21 mouse cellular contexts compared by ENCODE assay signal in genomic region chr10:88212644-88213043, GRCm38 (mm10). TPM values are rescaled to one million over a fixed set of nuclear protein-coding genes. Genes with fewer than 3 reads are reported as not detected.
A peak's percentile ranks its signal among the peaks of the same experiment; 100 is the strongest.
DNase-seq lines count a peak whose midpoint lies in the region; ATAC-seq and TF ChIP-seq lines count a peak whose summit lies in the region.
"Had no signal": no experiment of that assay in that cellular context is flagged by ENCODE, and none has a peak within 500 bp of the region (broad histone marks: within the 10 kb centered on the region; RNA-seq: fewer than 3 reads in every experiment).

No protein-coding gene starts in this region.

- no peak for TF ChIP-seq POLR2A in thymus, adult 2 months (IDR thresholded peaks at IDR 0.05; ENCODE audit: control insufficient read depth, extremely low read depth, insufficient read depth, low read length, poor library complexity)

- TF ChIP-seq CTCF in layer of hippocampus, adult 2 months (conservative IDR thresholded peaks at IDR 0.05) = peak; percentile 35
- TF ChIP-seq CTCF in thymus, adult 2 months (IDR thresholded peaks at IDR 0.05; ENCODE audit: borderline replicate concordance, control insufficient read depth, extremely low read depth, insufficient read depth, low read length, poor library complexity) = no peak

- no peak overlapping the region for H3K4me2 ChIP-seq in hindbrain, embryonic 12.5 days (replicated peaks)
- H3K4me2 ChIP-seq: embryonic facial prominence, embryonic 13.5 days; embryonic facial prominence, embryonic 15.5 days; forebrain, embryonic 12.5 days had no signal

- ATAC-seq in megakaryocyte progenitor cell, adult 5-6 weeks (replicated peaks; ENCODE audit: poor library complexity) = peak; percentile 54; the same call in 1 of the 2 replicates
- no peak for ATAC-seq in hindbrain, embryonic 12.5 days (ENCODE audit: low FRiP score)
- ATAC-seq: forebrain, embryonic 14.5 days; forebrain, embryonic 16.5 days had no signal

- no peak overlapping the region for H3K9ac ChIP-seq in hindbrain, embryonic 12.5 days
- H3K9ac ChIP-seq: embryonic facial prominence, embryonic 13.5 days; embryonic facial prominence, embryonic 15.5 days; forebrain, embryonic 12.5 days had no signal

- no peaks in the 10 kb centered on the region for H3K27me3 ChIP-seq in hindbrain, embryonic 12.5 days
- H3K27me3 ChIP-seq in thymus, adult 2 months (ENCODE audit: control insufficient read depth, insufficient read depth, low read length) = no peaks in the 10 kb centered on the region
- H3K27me3 ChIP-seq: embryonic facial prominence, embryonic 13.5 days; embryonic facial prominence, embryonic 15.5 days; forebrain, embryonic 12.5 days had no signal

- peak in 1 of 2 experiments; percentile 19 for DNase-seq in layer of hippocampus, adult 2 months (ENCODE audit: low spot score in 2 of 2)
- no peak for DNase-seq in layer of hippocampus, postnatal 25 days (ENCODE audit: extremely low spot score in 1 of 2, low spot score in 1 of 2)
- no peak for DNase-seq in thymus, adult 2 months
- DNase-seq: adrenal gland, adult 2 months; adrenal gland, postnatal 10 days; adrenal gland, postnatal 25 days; cerebellum, adult 11-12 months; cerebellum, adult 8-10 months; cerebellum, adult 9-11 months; cerebellum, postnatal 14 days; cerebellum, postnatal 36 days; embryo, embryonic 11 days had no signal

- peaks cover 10% of the 10 kb centered on the region; the same call in 1 of the 2 replicates for H3K36me3 ChIP-seq in hindbrain, embryonic 12.5 days
- H3K36me3 ChIP-seq in thymus, adult 2 months (ENCODE audit: control insufficient read depth, insufficient read depth, low read length) = 0 out of 2 replicates have a peak, but pooled peaks cover 5% of the 10 kb centered on the region

- 93% methylated on average over 5 of the region's 5 CpGs for WGBS in hindbrain, embryonic 12.5 days
- 96% methylated on average over 5 of the region's 5 CpGs for WGBS in thymus, adult 2 months

- H3K27ac ChIP-seq in layer of hippocampus, adult 2 months = no peak overlapping the region
- no peak overlapping the region for H3K27ac ChIP-seq in hindbrain, embryonic 12.5 days
- no peak overlapping the region for H3K27ac ChIP-seq in thymus, adult 2 months (ENCODE audit: control insufficient read depth, insufficient read depth, low read length)
- H3K27ac ChIP-seq: embryonic facial prominence, embryonic 13.5 days; embryonic facial prominence, embryonic 15.5 days; forebrain, embryonic 10.5 days; forebrain, embryonic 12.5 days had no signal

- H3K9me3 ChIP-seq in hindbrain, embryonic 12.5 days (replicated peaks) = no peaks in the 10 kb centered on the region
- H3K9me3 ChIP-seq: embryonic facial prominence, embryonic 13.5 days; embryonic facial prominence, embryonic 15.5 days; forebrain, embryonic 10.5 days; forebrain, embryonic 12.5 days had no signal

- no peak overlapping the region for H3K4me3 ChIP-seq in layer of hippocampus, adult 2 months
- H3K4me3 ChIP-seq in hindbrain, embryonic 12.5 days = no peak overlapping the region
- H3K4me3 ChIP-seq in thymus, adult 2 months (ENCODE audit: control insufficient read depth, insufficient read depth, low read length) = no peak overlapping the region
- H3K4me3 ChIP-seq: embryonic facial prominence, embryonic 13.5 days; embryonic facial prominence, embryonic 15.5 days; erythroblast, embryonic 14.5 days; forebrain, embryonic 10.5 days; forebrain, embryonic 12.5 days had no signal

- no peaks in the 10 kb centered on the region for H3K4me1 ChIP-seq in hindbrain, embryonic 12.5 days
- no peaks in the 10 kb centered on the region for H3K4me1 ChIP-seq in thymus, adult 2 months (replicated peaks; ENCODE audit: control insufficient read depth, insufficient read depth, low read length)
- H3K4me1 ChIP-seq: embryonic facial prominence, embryonic 15.5 days; forebrain, embryonic 10.5 days; forebrain, embryonic 12.5 days had no signal

RNA-seq across cellular contexts. Expression of gene Washc3, which starts 11.8 kb away (rescaled TPM):
- 10 to 100 TPM; 23.8 to 26.8 TPM for total RNA-seq in layer of hippocampus, adult 2 months (2021)
- total RNA-seq in layer of hippocampus, postnatal 25 days (2021) = 10 to 100 TPM; 25.5 to 27.1 TPM
- 90.1 and 96.6 TPM in 2 replicates for total RNA-seq in megakaryocyte progenitor cell, adult 5-6 weeks (2015)
- total RNA-seq in megakaryocyte progenitor cell, adult 5-6 weeks (2017) = 38.7 and 50.3 TPM in 2 replicates
- 43.3 and 45.8 TPM in 2 replicates for polyA plus RNA-seq in hindbrain, embryonic 12.5 days (2016; fragmentation: Nextera tagmentation; extraction: Ambion mirVana)
- 15.0 and 19.8 TPM in 2 replicates for polyA plus RNA-seq in thymus, adult 2 months (2012; rRNA removed)
